Mouse (Mus musculus) layer of hippocampus, adult 9-11 months (tissue): Measurements from ENCODE around the gene Gm12216.
"Not testable (repeated sequence)": the region's sequence is repeated elsewhere in the genome, so short reads cannot be mapped to it uniquely, and the experiment has no call there.

Experiments
- DNase-seq: peaks from one replicate; pipeline ENCODE4 v3.0.0; 2022

The Gm12216 gene

GRCm38 (mm10) chr11:53858761-53859580 is at the start of gene Gm12216:
Gm12216 (minus strand) TSS chr11:53859256.
- DNase-seq, result not testable (repeated sequence)

DNA sequence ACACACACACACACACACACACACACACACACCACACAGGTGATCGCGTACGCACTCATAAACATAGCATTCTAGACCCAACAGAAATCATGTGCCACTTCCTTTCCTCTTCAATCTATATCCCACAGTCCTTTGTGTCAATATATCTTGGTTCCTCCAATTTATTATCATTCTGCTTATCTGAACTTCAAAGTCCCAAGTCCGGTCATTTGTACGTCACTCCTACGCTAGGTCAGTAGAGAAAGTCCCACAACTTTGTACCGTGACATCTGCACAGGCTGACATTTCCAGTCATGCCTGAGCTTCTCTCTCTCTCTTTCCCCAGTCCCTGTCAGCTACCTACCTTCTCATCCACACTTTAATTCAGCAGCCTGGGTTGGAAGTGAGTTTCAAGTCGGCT is 49.6 kb upstream of the Gm12216 start:
- DNase-seq, result no peak

GRCm38 (mm10) chr11:53904534-53904925 is 45.5 kb upstream of the Gm12216 start:
- no peak for DNase-seq

- DNase-seq, result no peak
Observed at GRCm38 (mm10) chr11:53903781-53904533, 44.9 kb upstream of the Gm12216 start.

DNA sequence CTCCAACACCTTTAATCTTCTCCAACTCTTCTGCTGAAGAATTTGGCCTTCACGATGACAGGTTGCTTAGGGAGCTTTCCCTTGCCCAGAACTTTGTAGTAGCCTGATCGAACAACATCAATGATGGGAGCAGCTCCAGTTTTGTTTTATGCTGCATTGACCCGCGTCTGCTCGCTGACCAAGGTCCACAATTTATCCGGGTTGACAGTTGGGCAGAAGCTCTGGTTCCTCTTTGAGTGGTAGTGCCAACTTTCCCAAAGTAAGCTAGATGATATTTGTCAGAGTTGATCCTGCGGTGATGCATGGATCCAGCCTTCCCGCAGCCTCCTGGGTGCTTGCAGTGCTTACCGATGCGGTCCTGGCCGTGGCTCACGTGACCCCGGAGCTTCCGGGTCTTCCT is 43.7 kb upstream of the Gm12216 start:
- DNase-seq, result no peak

- DNase-seq, result no peak
Observed at GRCm38 (mm10) chr11:53900991-53901390, 41.9 kb upstream of the Gm12216 start.

DNA sequence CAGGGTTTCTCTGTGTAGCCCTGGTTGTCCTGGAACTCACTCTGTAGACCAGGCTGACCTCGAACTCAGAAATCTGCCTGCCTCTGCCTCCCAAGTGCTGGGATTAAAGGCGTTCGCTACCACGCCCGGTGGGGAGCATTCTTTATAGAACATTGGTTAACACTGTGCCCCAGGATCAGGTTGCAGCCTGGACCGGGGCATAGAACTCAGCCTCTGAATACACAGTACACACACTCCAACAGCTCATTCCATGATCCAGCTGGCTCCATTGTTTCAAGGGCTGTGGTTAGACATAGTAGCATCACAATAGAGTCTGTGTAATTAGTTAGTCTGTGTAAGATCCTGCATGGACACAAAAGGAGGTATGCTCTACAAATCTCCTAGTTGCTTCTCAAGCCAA is 40.9 kb upstream of the Gm12216 start:
- no peak for DNase-seq

DNA sequence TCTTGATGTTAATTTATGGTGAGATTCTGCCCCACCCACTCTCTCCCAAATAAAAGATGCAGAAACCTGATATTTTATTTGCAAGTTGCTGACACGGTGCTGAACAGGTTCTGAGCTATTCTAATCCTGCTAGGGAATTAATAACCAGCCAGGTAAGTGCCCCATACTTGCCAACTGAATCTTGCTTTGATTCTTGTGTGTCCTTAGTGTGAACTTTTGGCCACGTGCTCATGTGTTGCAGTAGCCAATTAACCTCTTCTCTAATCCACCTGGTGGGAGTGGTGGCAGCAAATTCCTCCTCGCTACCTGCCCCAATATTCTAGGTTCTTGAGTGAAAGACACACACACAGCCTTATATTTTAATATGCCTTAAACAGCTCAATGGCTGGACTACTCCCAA is 39.9 kb upstream of the Gm12216 start:
- no peak for DNase-seq

- DNase-seq, result no peak
Observed at GRCm38 (mm10) chr11:53896935-53897334, 37.9 kb upstream of the Gm12216 start.

DNA sequence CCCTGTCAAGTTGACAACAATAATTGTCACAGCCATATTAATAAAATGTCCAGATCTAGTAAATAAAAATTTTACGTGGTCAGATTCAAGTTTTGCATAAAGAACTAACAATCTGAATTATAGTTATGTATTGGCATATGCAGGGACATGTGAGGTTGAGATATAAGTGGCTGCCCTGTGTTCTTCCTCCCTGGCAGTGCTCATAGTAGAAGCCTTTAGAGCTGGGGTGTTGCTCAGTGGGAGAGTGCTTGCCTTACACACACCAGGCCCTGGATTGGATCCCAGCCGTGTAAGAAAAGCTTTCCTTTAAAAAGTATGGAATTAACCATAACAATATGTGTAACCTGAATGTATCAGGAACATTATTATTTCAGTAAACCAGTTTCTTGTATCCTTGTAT is 34.4 kb upstream of the Gm12216 start:
- no peak for DNase-seq

DNA sequence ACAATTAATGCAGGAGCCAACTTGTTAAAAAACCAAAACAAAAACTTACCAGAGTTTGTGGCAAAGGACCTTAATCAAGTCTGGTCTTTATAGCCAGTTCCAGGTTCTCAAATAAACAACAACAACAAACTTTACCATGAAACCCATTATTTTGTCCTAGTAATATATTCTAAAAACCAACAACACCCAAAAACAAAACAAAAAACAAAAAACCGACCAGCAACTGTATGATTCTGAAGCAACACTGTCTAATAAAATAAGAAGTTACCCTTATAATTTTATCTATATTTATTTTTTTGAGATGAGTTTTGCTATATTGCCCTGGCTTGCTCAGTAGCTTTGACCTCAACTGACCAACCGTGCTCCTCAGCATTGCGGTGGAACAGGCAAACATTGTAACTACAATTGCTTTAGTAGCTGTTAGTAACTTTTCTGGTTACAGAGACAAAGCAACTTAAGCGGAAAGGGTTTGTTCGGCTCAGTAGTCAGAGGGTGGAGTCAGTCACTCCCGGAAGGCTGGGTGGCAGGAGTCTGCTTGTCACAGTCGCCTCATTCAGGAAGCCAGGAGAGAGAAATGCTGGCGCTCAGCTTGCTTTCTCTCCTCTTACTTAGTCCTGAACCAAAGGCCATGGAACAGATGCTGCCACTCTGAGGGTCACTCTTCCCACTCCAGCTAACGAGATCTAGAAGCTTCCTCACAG is 33.8 kb upstream of the Gm12216 start:
- no peak for DNase-seq

DNA sequence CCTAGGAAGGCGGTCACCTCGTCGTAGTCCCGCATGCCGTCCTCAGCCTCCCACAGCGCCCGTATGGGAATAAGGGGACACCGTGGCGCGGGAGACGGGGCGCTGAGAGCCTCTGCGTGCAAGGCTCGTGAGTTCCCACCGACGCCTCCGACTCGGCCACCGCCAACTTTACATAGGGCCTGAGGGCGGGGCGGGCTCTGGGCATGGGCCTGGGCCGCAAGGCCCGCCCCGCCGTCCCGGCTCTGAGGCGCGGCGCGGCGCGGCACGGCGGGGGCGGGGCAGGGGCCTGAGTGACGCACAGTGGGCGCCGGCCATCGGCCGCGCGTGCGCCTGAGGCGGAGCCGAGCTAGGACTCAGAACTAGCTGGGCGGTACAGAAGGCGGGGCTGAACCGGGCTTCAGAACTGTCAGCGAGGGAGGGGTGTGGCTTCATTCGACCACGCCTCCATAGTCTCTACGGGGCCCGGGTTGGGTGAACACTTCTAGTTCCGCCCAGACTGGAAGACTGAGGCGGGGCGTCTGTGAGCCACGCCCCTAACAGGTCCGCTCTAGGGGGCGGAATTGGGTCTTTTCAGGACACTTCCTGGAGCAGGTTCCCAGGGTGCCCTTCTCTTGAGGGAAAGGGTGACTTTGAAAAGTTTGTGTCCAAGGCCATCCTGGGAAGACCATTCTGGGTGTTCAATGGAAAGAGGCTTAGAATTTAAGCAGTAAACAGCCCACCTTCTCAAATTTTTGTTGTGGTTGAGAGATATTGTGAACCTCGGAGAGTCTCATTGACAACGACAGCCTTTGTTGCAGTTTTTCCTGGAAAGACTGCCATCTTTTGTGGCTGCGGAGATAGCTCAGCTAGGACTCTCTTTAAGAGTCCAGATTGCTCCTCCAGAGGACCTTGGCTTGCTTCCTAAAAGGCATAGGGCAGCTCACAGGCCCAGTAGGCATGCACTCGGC is 32.7 kb upstream of the Gm12216 start, which contains the start of gene Slc22a5:
TSS of gene Slc22a5 (minus strand) at position 156 of the 947 bp plus-strand sequence.
- DNase-seq, result peak; percentile 99

- peak; percentile 9 for DNase-seq
Observed at GRCm38 (mm10) chr11:53890906-53891504, 31.9 kb upstream of the Gm12216 start.

DNA sequence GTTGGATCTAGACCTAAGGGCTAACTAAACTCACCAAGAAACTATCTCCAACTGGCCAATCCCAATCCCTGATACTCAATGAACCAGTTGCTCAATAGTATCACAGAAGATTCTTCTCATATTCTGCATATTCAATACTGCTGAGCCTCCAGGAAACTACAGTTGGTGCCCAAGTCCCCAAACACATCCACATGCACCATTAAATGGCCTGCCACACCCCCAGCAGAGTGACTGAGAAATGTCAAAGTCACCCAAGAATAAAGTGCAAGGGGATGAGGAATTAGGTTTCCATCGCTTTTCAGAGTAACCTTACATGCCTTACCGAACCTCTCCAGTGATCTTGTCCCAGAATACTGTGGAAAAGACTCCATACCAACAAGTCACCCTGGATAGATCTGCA is 31.2 kb upstream of the Gm12216 start:
- DNase-seq, result no peak

DNA sequence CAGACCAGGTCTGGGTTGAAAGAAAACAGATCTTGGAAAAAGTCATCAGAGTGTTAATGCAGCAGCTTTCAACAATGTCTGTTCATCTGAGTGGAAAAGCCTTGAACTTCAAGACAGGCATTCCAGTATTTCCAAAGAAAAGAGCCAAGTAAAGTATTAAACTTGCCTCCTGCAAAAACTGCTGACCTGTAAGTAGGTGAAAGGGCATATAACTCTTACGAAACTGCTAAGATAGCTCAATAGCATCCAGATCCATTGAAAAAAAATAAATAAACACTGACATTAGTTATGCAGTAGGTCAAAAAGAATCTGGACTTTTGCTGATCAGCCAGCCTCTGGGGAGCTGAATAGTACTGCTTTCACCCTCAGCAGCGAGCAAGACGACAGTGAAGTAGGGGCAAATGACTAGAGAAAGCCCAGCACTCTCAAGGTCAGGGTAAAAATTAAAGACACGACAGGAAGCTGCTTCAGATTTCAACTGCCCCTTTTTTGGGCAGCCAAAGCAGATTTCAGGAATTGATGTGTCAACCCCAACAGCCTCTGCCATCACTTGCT is 30.1 kb upstream of the Gm12216 start:
- no peak for DNase-seq

- DNase-seq, result no peak
Observed at GRCm38 (mm10) chr11:53888242-53888641, 29.2 kb upstream of the Gm12216 start.

- DNase-seq, result no peak
Observed at GRCm38 (mm10) chr11:53883287-53883686, 24.2 kb upstream of the Gm12216 start.

DNA sequence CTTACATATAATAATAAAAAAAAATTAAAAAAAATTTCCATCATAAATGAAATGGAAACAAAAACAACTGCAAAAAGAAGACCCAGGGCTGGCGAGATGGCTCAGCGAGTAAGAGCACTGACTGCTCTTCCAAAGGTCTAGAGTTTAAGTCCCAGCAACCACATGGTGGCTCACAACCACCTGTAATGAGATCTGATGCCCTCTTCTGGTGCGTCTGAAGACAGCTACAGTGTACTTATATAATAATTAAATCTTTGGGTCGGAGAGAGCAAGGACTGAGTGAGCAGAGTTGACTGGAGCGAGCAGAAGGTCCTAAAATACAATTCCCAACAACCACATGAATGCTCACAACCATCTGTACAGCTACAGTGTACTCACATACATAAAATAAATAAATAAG is 19.0 kb upstream of the Gm12216 start:
- DNase-seq, result not testable (repeated sequence)

- DNase-seq, result no peak
Observed at GRCm38 (mm10) chr11:53876488-53876887, 17.4 kb upstream of the Gm12216 start.

GRCm38 (mm10) chr11:53874706-53875105 is 15.7 kb upstream of the Gm12216 start:
- no peak for DNase-seq

DNA sequence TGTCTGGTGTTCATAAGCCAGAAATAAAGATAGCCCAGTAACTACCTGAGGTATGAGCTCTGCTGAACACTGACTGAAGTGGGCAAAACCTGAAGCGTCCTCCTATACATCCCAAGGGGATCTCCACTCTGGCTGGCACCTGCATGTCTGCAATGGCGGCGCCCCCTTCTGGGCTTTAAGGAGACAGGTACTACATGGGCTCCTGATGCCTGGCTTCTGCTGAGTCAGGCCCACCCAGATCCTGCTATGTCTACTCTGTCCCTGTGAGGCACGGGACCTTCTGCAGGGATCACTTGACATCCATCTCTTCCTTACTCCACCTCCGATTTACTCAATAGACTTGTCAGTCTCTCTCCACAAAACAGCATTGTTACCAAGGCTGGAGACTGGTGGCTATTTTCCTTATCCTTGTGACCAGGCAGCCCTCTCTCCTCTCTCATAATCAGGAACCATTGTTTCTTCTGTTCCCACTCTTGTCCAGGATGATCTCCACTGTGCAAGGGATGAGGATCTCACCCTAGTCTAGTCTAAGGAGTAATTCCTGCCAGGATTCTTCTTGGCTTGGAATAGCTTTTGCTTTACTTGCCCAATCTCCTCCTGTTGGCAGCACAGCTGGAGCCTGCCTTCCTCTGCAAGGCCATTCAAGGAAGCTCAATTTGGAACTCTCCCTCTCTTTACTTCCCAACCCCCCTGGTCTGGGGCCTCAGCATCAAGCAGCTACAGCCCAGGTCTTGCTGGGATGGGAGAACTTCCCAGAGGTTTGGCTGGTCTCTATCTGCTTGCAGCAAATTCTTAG is 15.1 kb upstream of the Gm12216 start:
- not testable (repeated sequence) for DNase-seq
